Mouse (Mus musculus): ENCODE measurements around the gene Gm10643.

Gene Gm10643

DNA sequence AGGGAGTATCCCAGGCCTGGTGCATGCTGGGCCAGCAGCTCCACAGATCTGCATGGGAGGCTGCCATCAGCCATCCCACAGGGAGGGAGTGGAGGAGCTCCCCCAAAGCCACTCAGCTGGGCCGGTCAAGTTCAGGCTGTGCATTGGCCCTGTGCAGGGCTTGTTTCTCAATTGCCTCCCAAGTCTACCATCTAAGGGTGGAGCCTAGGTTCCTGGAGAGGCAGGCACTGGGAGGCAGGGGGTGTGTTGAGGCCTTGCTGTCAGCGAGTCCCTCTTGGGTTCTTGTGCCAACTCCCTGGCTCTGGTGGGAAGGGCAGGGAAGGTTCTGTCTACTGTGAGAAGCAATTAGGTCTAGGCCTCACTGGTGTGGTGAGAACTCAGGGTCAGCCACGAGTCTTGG is 7.0 kb upstream of the Gm10643 start:
- DNase-seq (ENCODE audit: low spot score in 2 of 2) = no peak

DNA sequence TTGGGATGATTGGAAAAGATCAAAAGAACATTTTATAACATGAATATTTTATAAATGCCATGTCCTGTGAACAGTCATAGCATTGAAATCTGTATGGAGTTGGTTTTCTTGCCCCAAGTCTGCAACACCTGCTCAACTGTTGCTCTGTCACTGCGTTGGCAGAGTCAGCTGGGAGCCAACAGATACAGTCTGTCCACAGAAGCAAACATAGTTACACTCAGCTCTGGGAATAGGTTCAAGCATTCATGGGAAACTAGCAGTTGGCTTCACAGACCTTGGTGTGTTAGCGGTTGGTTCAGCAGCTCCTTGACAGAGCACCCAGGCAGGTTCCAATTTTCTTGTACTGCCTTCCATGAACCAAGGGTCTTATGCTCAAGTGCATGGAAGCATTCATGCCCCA is 5.7 kb upstream of the Gm10643 start:
- no peak for DNase-seq (ENCODE audit: low spot score in 2 of 2)

DNA sequence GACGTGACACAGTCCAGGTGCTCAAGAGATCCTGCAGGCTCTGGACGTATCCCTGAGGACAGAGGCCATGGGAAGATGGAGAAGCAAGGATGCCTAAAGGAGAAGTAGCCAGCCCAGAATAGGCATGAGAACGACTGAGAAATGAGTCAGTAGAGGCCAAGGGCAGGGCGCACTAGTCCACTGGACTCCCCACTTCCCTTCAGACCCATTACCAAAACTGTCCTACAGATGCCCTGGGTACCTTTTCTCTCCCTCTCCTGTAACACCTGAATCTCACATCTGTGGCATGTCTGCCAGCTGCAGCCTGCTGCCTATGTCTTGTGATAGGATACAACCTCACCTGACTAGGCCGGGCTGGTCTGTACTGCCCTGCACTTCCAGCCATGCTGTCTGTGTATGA is 5.3 kb upstream of the Gm10643 start:
- no peak for DNase-seq (ENCODE audit: low spot score in 2 of 2)

DNA sequence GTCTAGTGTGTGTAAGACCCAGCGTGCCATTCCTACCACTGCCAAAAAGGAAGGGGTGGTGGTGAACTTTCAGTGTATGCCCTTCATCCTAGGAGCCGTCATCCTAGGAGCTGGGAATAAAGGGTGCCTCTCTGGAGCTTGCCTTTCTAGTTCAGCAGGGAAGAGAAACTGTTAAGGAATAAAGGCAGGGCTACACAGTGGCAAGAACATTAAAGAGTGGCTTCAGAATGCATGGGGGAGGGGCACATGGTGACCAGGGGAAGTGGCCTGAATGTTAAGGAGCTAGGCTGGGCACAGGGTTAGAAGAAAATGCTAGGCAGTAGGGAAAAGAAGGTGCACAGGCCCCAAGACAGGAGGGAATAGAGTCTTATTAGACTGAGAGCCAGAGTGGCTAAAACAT is 4.8 kb upstream of the Gm10643 start:
- no peak for DNase-seq (ENCODE audit: low spot score in 2 of 2)

DNA sequence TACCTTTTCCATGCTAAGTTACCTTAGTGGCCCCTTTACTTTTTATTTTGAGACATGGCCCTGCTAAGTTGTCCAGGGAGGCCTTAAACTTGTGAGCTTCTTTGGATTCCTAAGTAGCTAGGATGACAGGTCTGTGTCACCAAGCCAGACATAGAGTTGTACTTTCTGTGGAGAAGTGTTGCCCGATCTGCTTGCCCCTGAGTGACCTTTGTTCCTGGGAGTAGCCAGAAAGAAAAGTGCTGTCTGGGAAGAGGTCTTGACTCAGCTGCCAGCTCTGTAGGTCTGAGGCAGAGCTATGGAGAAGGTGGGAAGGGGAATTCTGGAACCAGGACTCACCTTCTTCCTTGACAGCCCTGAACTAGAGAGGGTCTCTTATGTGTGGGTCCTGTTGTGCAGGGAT is 4.2 kb upstream of the Gm10643 start:
- no peak for DNase-seq (ENCODE audit: low spot score in 2 of 2)

DNA sequence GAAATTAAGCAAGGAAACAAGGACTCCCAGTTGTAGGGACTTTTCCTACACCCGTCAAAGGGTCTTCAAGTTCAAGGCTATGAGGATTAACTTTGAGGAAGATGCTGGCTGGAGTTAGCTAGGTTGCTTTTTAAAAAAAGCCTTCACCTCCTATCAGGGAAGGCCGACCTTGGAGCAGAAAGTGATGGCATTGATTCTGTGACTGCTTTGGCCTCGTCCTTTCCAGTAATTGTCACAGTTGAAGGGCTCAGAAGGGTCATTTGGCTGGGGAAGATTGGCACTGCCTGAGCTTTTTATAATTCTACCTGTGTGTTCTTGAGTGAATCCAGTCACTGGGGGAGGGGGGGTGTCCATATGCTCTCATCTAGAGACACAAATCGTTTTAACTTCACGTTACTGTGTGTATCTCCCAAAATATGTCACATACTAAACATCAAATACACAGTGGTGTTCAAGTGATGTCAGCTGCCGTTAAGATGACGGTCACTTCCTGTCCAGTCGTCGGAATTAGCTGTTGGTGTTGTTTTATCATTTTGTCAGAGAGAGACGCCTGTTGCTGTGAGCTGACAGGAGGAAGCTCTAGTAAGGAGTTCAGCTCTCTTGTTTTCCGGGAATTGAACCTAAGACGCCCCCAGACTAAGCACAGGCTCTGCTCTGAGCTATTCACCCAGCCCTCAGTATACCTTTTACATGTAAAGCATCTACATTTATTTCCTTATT is 3.5 kb upstream of the Gm10643 start:
- no peak for DNase-seq (ENCODE audit: low spot score in 2 of 2)

DNA sequence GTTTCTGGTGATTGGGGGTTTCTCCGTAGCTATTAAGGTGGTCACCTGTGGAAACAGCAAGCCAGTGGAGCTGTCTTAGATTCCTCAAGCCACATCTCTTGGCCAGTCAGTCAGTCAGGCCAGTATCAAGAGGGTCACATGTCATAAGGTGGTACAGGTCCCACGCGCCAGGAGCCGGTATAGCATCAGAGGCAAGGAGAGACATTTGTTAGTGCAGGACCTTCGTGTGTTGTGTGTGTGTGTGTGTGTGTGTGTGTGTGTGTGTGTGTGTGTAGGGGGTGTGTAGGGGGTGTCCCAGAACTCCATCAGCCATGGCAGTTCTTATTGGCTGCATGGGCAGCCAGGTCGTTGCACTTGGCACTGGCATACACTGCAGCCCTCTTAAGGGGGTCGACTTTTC is 3.0 kb upstream of the Gm10643 start:
- no peak for DNase-seq (ENCODE audit: low spot score in 2 of 2)

DNA sequence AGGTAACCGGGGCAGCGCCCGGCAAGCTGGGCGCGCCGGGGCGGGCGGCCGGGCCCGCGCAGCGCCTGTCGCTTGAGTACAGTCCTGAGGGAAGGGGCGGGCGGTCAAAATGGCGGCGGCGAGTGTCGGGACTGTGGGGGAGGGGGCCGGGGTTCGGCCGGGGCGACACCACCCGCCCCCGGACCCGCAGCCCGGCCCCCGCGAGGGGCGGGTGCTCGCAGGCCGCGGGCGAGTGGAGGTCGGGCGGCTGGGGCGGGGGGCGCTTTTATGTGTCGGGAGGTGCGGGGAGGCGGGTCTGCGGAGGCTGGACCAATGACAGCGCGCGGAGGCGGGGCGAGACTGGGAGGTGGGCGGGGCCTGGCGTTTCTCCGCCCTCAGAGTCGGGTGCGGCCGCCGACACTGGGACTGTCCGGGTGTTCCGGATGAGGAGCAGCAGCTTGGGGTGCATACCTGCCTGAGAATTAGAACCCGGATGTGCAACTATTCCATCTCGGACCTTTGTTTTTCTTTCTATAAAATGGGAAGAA is 2.2 kb upstream of the Gm10643 start:
- DNase-seq (ENCODE audit: low spot score in 2 of 2) = peak; percentile 90 to 95

DNA sequence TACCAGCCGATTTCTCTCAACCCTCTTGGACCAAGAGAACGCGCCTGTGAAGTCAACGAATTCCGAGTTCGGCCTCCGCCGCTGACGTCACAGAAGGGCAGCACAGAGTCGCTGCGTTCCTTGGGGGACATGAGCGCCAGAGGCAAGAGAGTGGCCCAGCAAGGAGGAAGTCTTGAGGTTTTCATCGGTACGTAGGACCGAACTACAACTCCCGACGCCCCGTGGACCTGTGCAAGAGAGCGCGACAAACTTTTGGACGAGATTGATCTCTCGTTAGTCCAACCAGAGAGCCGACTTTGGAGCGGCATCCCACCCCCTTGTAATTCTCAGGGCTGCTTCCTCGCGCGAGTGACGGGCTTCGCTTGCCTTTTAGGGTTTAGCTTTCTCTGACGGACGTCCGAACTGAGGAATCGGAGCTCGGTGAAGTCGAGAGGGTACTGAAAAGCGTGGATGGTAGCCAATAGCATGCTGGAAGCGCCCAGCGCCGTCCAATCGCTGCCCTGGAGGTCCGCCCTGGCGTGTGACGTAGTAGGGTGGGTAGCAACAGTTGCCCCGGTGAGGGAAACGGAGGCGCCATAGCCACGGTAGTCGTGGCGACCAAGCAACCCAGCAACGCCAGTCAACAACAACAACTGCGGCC is 1.5 kb upstream of the Gm10643 start, which contains the start of gene Rfx1:
Rfx1 (plus strand) TSS at position 544 of the 640 bp plus-strand sequence.
- peak; percentile 99 to 100 for DNase-seq (ENCODE audit: low spot score in 2 of 2)

DNA sequence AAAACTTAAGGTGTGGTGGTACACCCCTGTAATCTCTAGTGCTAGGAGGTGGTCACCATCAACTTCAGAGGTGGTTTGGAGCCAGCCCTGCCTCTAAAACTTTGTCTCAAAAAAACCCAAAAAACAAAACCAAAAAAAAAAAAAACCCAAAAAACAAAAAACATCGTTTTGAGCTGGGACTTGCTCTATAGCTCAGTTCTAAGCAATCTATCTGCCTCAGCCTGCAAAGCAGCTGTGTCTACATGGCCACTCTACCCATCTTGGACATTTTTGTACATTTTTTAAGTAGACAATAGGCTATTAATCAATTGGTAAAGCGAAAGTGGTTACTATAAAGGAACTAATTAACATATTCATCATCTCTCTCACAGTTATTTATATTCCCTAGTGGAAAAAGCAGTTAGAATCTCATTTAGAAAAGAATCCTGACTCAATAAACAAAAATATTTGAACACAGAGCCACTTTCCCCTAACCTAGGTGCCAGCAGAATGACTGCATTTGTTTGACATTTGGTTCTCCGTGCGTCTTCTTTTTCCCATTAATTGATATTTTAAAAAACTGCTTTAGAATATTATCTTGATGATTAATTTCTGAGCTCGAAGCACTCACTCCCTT is 628 bp upstream of the Gm10643 start:
- DNase-seq (ENCODE audit: low spot score in 2 of 2) = no peak

DNA sequence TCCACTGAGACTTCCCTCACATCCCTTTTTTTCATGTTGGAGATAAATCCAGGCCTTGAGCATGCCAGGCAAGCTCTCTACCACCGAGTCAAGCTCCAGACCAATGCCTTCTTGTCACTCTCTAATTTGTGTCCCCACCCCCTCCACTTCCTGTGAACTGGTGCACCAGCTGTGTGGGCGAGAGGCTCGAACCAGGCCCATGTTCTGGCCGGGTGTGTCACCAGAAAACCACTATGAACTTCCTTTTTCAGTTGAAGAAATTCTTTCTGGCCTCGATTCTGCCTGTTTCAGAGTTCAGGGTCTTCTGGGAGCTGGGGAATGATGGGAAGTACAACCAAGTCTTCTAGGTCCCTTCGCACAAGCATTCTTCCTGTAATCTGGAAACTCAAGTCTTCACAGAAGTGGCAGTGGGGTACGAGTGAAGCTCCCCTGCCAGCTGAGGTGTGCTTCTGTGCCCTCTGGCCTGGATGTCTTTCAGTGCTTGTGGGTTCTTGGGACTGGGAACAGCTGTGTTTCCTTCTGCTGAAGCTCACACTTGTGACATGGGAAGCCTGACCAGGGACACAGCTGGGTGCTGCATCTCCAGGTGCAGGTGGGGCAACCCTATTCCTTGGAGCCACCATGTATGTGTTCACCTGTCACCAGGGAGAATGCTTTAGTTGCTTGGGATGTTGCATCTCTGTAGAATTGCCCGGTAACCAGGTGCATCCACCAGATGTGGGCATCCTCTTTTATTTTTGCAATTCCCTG is 901 bp downstream of the Gm10643 start:
- DNase-seq (ENCODE audit: low spot score in 2 of 2) = no peak

DNA sequence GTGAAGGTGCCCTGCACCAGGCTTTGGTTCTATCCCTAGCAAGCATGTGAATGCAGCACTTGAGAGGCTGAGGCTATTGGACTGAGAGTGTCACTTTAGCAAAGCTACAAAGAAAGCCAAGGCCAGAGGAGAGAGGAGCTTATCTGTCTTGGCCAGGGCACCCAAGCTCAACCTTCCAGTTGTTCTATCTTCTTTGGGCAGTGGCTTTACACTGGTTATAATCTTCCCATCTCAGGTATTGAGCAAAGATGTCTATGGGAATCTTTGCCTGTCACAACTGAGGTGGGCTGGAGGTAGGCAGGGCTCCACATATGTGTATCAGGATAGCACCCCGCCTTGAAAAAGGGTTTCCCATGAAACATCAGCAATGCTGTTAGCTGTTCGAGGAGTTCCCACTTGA is 4.7 kb downstream of the Gm10643 start:
- DNase-seq (ENCODE audit: low spot score in 2 of 2) = no peak

DNA sequence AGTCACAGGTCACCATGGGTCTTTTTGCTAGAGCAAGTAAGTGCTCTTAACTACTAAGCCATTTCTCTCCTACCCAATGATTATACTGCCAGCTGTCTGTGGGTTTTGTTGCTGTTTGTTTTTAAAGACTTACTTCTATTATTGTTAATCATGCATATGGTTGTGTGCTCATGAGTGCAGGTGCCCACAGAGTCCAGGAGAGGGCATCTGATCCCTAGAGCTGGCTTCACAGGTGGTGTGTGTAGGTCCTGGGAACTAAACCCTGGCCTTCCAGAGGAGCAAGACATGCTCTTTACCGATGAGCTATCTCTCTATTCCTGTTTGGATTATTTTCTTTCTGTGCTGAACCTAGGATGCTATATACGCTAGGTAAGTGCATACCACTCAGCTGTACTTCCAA is 5.7 kb downstream of the Gm10643 start:
- no peak for DNase-seq (ENCODE audit: low spot score in 2 of 2)

DNA sequence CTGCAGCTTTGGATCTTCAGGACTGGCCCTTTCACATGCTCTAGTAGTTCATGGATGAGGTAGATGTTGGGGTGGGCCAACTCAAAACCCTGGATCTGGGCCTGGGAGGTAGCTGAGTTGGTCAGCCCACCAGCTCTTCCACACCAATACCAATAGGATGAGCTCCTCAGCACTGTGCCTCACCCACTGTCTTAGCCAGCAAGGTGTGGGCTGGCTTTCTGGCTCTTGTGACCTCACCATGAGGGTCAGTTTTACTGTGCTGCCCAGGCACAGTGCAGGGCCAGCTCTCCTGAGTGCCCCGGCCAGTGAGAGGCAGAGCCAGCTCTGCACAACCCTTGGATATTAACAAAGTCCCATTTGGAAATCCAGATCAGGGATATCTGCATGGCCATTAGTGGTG is 7.1 kb downstream of the Gm10643 start:
- DNase-seq (ENCODE audit: low spot score in 2 of 2) = no peak

DNA sequence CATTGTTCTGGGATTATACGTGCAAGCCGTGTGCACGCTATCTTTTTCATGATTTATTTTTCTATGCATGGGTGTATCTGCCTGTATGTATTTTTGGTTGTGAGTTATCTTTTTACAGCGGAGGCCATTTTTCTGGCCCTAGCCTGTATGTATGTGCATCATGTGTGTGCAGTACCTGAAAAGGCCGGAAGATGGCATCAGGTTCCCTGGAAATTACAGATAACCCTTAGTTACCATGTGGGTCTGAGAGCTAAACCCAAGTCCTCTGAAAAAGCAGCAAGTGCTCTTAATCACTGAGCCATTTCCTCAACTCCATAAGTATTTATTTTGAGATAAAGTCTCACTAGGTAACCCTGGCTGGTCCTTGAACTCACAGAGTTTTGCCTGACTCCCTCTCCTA is 11.7 kb downstream of the Gm10643 start:
- DNase-seq (ENCODE audit: low spot score in 2 of 2) = no peak

DNA sequence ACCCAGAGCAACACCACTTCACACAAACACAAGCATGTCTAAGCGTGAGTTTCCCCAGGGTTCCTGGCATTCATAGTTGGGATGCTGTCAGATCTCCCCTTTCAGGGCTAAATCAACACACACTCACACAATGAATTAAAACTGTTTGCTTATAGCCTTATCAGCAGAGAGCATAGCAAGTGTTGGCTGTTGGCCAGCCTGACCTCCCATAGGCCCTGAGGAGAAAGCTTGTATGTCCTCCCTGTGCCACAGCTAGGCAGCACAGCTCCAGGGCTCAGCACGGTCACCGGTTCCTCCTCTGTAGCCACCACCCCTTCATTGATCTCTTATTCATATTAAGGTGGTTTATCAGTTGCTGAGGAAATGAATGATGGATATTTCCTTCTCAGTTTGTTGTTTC is 12.2 kb downstream of the Gm10643 start:
- DNase-seq (ENCODE audit: low spot score in 2 of 2) = no peak

DNA sequence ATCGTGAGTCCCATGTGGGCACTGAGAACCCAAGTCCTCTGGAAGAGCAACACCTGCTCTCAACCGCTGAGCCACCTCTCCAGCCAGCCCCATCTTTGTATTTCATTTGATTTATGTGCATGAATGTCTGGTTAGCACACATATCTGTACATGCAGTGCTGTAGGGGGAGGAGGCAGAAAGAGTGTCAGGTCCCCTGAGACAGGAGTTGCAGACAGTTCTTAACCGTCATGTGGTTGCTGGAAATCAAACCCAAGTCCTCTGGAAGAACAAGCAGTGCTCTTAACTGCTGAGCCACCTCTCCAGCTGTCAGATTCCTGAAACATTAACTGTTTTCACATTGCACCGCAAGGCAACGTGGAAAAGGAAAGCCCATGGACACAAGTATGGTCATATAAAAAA is 16.8 kb downstream of the Gm10643 start:
- DNase-seq (ENCODE audit: low spot score in 2 of 2) = no peak

DNA sequence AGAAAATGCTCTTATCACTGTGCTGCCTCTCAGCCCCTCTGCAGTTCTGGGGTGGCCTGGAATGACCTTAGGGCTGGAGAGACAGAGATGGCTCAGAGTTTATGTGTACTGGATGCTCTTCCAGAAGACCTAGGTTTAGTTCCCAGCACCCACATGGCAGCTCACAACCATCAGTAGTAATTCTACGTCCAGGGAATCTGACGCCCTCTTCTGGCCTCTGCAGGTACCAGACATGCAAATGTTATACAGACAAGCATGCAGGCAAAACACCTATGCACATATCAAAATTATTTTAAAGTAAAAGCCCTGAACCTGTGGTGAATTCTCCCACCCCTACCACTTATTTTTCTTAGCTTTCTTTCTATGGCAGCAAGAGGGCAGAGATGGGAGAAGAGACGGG is 18.4 kb downstream of the Gm10643 start:
- no peak for DNase-seq (ENCODE audit: low spot score in 2 of 2)

DNA sequence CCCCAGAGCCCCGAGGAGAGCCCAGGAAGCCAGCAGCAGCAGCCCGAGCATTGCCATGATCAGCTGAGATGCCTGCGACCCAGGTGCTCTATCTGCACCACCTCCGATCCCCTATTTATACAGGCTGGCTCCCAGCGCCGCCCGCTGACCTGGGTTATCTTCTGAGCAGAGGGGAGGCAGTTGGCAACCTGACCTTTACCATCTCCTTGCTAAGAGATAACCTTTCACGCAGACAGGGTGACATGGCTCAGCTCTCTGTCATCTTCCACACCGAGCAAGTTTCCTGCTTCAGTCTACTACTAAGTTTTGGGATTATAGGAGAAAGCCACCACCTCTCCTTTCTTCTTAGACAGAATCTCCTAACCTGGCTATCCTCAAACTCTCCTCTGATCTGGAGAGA is 20.0 kb downstream of the Gm10643 start, which contains the start of gene Rln3:
Rln3 (minus strand) TSS at position 101 of the 400 bp plus-strand sequence.
- DNase-seq (ENCODE audit: low spot score in 2 of 2) = no peak

DNA sequence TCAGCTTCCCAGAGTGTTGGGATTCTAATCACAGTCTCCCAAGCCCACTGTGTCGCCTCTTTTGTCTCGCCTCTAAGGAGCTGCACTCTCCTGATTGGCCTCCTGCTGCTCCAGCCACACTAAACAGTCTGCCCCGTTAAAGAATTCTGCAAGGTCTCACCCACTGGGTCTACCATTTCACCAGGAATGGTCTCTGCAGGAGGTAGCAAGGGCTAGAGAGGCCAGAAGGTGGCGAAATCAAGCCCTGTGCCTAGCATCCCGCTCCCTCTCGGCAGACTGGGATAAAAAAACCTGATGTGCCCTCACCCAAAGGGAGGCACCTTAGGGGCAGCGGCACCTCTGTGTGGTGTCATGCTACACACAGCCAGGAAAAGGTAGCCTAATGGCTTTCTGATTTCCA is 20.8 kb downstream of the Gm10643 start:
- DNase-seq (ENCODE audit: low spot score in 2 of 2) = no peak

DNA sequence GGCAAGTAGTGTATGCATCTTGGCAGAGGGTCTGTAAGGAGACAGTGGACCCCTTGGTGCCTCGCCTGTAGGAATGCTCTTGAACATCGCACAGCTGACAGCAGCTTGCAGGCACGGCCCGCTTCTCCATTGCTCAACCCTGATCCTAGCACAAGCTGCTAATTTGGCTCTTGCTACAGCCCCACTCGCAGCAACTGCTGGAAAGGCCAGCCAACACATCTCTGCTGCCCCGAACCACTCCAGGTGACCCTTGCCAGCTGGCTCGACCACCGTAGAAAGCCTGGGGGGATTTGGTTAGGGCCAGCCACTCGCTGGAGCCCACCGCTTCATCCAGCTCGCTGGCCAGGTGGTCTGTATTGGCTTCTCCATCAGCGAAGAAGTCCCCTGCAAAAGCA is 22.0 kb downstream of the Gm10643 start:
- DNase-seq (ENCODE audit: low spot score in 2 of 2) = no peak

Data from frontal cortex, postnatal 10 days (tissue).